Mouse (Mus musculus): ENCODE measurements around the gene N4bp3. TPM values are rescaled to one million over a fixed set of nuclear protein-coding genes. Genes with fewer than 3 reads are reported as not detected.

Gene N4bp3
- polyA plus RNA-seq, 1 experiment from 2014 or later = 34.1 TPM

GRCm38 (mm10) chr11:51646751-51647667 lies 3.6 kb downstream of the N4bp3 start:
- WGBS = 70% methylated on average over 15 of the region's 15 CpGs
- no peak overlapping the region for H3K27ac ChIP-seq (ENCODE audit: low read depth, low read length)

GRCm38 (mm10) chr11:51646245-51646644 lies 4.4 kb downstream of the N4bp3 start:
- 83% methylated on average over 7 of the region's 7 CpGs for WGBS
- ATAC-seq = no peak
- Histone ChIP-seq H3K27me3 (replicated peaks; ENCODE audit: control insufficient read depth, insufficient read depth, low read length) (no peaks in the 10 kb centered on the region), H3K36me3 (ENCODE audit: control insufficient read depth, insufficient read depth, low read length) (peaks cover 3% of the 10 kb centered on the region; the same call in 1 of the 2 replicates), H3K4me3 (ENCODE audit: low read length) (no peak overlapping the region), H3K4me2 (ENCODE audit: low read length) (no peak overlapping the region), H3K27ac (ENCODE audit: low read depth, low read length) (no peak overlapping the region), H3K4me1 (ENCODE audit: control insufficient read depth, insufficient read depth, low read depth, low read length) (peaks cover 24% of the 10 kb centered on the region), H3K9ac (ENCODE audit: low read depth, low read length) (no peak overlapping the region), H3K9me3 (ENCODE audit: control insufficient read depth, low read length) (no peaks in the 10 kb centered on the region)

More at GRCm38 (mm10) chr11:51646751-51647667, 3.6 kb downstream of the N4bp3 start:
- peaks cover 3% of the 10 kb centered on the region; the same call in 1 of the 2 replicates for H3K36me3 ChIP-seq (ENCODE audit: control insufficient read depth, insufficient read depth, low read length)
- no peak for ATAC-seq
- peak overlapping the region; percentile 16; the same call in 1 of the 2 replicates for H3K4me2 ChIP-seq (ENCODE audit: low read length)
- H3K9me3 ChIP-seq (ENCODE audit: control insufficient read depth, low read length) = no peaks in the 10 kb centered on the region
- no peak overlapping the region for H3K4me3 ChIP-seq (ENCODE audit: low read length)
- no peak overlapping the region for H3K9ac ChIP-seq (ENCODE audit: low read depth, low read length)
- peaks cover 24% of the 10 kb centered on the region for H3K4me1 ChIP-seq (ENCODE audit: control insufficient read depth, insufficient read depth, low read depth, low read length)
- H3K27me3 ChIP-seq (replicated peaks; ENCODE audit: control insufficient read depth, insufficient read depth, low read length) = no peaks in the 10 kb centered on the region

DNA sequence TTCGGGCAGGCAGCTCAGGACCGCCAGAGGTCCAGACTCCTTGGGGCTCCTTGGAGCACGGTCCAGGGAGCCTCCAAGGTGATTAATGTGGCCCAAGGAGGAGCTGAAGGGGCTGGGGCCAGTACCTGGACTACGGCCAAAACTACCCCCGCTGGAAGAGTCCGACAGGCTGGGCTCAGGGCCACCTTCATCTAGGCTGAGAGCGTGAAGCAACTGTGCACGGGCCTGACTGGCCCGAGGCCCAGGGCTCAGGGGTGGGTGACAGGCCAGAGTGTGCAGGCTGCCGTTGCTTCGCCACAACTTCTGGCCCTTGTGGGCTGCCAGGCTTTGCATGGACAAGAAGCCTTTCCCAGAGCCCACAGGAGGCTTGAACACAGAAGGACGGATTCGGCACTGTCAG lies 5.3 kb downstream of the N4bp3 start:
- H3K36me3 ChIP-seq (ENCODE audit: control insufficient read depth, insufficient read depth, low read length) = peaks cover 3% of the 10 kb centered on the region; the same call in 1 of the 2 replicates
- peak; percentile 40; the same call in 1 of the 2 replicates for ATAC-seq
- H3K4me2 ChIP-seq (ENCODE audit: low read length) = no peak overlapping the region
- H3K4me3 ChIP-seq (ENCODE audit: low read length) = no peak overlapping the region
- WGBS = 70% methylated on average over 13 of the region's 13 CpGs
- peaks cover 24% of the 10 kb centered on the region for H3K4me1 ChIP-seq (ENCODE audit: control insufficient read depth, insufficient read depth, low read depth, low read length)
- no peak overlapping the region for H3K9ac ChIP-seq (ENCODE audit: low read depth, low read length)
- H3K9me3 ChIP-seq (ENCODE audit: control insufficient read depth, low read length) = no peaks in the 10 kb centered on the region
- H3K27me3 ChIP-seq (replicated peaks; ENCODE audit: control insufficient read depth, insufficient read depth, low read length) = no peaks in the 10 kb centered on the region
- H3K27ac ChIP-seq (ENCODE audit: low read depth, low read length) = no peak overlapping the region

GRCm38 (mm10) chr11:51644217-51644616 lies 6.4 kb downstream of the N4bp3 start:
- Histone ChIP-seq H3K4me3 (ENCODE audit: low read length) (no peak overlapping the region), H3K4me1 (ENCODE audit: control insufficient read depth, insufficient read depth, low read depth, low read length) (peaks cover 13% of the 10 kb centered on the region), H3K9ac (ENCODE audit: low read depth, low read length) (no peak overlapping the region), H3K9me3 (ENCODE audit: control insufficient read depth, low read length) (no peaks in the 10 kb centered on the region), H3K27me3 (replicated peaks; ENCODE audit: control insufficient read depth, insufficient read depth, low read length) (no peaks in the 10 kb centered on the region), H3K27ac (ENCODE audit: low read depth, low read length) (no peak overlapping the region; the same call in 1 of the 2 replicates), H3K4me2 (ENCODE audit: low read length) (no peak overlapping the region), H3K36me3 (ENCODE audit: control insufficient read depth, insufficient read depth, low read length) (peaks cover 3% of the 10 kb centered on the region; the same call in 1 of the 2 replicates)
- no peak for ATAC-seq
- 63% methylated on average over 16 of the region's 16 CpGs for WGBS

- no peaks in the 10 kb centered on the region for H3K9me3 ChIP-seq (ENCODE audit: control insufficient read depth, low read length)
- 53% methylated on average over 15 of the region's 15 CpGs for WGBS
- peak; percentile 29; the same call in 1 of the 2 replicates for ATAC-seq
- peaks cover 3% of the 10 kb centered on the region; the same call in 1 of the 2 replicates for H3K36me3 ChIP-seq (ENCODE audit: control insufficient read depth, insufficient read depth, low read length)
- peaks cover 8% of the 10 kb centered on the region for H3K4me1 ChIP-seq (ENCODE audit: control insufficient read depth, insufficient read depth, low read depth, low read length)
- no peak overlapping the region for H3K9ac ChIP-seq (ENCODE audit: low read depth, low read length)
- H3K4me3 ChIP-seq (ENCODE audit: low read length) = no peak overlapping the region
- H3K27ac ChIP-seq (ENCODE audit: low read depth, low read length) = 0 out of 2 replicates have a peak overlapping the region, but pooled peaks have one; percentile 8
- H3K27me3 ChIP-seq (replicated peaks; ENCODE audit: control insufficient read depth, insufficient read depth, low read length) = no peaks in the 10 kb centered on the region
- H3K4me2 ChIP-seq (ENCODE audit: low read length) = peak overlapping the region; percentile 20; the same call in 1 of the 2 replicates
Measured at GRCm38 (mm10) chr11:51643761-51644160, 6.9 kb downstream of the N4bp3 start.

DNA sequence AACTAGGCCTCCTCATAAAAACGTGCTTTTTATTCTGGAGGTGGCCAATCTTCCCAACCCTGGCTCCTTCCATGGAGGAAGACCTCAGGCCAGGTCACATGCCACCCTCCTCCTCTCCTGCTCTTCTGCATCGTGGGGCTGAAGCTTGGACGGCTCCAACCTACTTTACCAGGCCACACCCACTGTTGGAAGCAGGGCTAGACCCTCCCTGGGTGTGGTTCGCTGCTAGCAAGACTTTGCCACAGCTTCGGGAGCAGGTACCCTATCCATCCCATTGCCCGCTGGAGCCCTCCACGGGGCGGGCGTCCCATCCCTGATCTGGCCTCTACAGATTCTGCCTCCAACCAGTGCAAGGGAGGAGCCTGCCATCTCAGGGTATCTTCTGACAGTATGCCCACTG lies 7.4 kb downstream of the N4bp3 start:
- Histone ChIP-seq H3K4me3 (ENCODE audit: low read length) (no peak overlapping the region), H3K9ac (ENCODE audit: low read depth, low read length) (no peak overlapping the region), H3K36me3 (ENCODE audit: control insufficient read depth, insufficient read depth, low read length) (peaks cover 3% of the 10 kb centered on the region; the same call in 1 of the 2 replicates), H3K9me3 (ENCODE audit: control insufficient read depth, low read length) (no peaks in the 10 kb centered on the region), H3K4me2 (ENCODE audit: low read length) (no peak overlapping the region), H3K27ac (ENCODE audit: low read depth, low read length) (no peak overlapping the region), H3K4me1 (ENCODE audit: control insufficient read depth, insufficient read depth, low read depth, low read length) (peaks cover 3% of the 10 kb centered on the region; the same call in 1 of the 2 replicates), H3K27me3 (replicated peaks; ENCODE audit: control insufficient read depth, insufficient read depth, low read length) (no peaks in the 10 kb centered on the region)
- no peak for ATAC-seq
- 80% methylated on average over 9 of the region's 9 CpGs for WGBS

DNA sequence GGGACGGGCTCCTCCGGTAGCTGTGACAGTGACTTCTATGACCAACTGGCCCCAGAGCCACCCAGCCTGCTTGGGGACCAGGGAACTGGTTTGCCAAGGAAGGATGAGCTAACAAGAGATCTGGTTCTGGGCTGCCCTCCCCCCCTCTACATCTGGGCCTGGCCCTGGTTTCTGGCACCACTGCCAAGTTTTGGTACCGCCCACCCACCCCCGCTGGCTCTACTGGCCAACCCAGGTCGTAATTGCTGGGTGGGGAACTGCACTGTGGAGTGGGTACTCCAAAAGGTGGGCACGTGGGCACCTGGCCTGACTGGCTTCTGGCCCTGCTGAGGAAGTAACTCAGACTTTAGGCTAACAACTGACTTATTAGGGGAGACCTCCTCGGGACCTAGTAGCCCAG lies 9.9 kb downstream of the N4bp3 start:
- ATAC-seq = no peak
- H3K4me2 ChIP-seq (ENCODE audit: low read length) = no peak overlapping the region
- no peaks in the 10 kb centered on the region for H3K9me3 ChIP-seq (ENCODE audit: control insufficient read depth, low read length)
- no peak overlapping the region for H3K9ac ChIP-seq (ENCODE audit: low read depth, low read length)
- no peaks in the 10 kb centered on the region for H3K27me3 ChIP-seq (replicated peaks; ENCODE audit: control insufficient read depth, insufficient read depth, low read length)
- peaks cover 3% of the 10 kb centered on the region; the same call in 1 of the 2 replicates for H3K36me3 ChIP-seq (ENCODE audit: control insufficient read depth, insufficient read depth, low read length)
- H3K4me3 ChIP-seq (ENCODE audit: low read length) = no peak overlapping the region
- WGBS = 88% methylated on average over 7 of the region's 7 CpGs
- no peak overlapping the region for H3K27ac ChIP-seq (ENCODE audit: low read depth, low read length)
- peaks cover 8% of the 10 kb centered on the region; the same call in 1 of the 2 replicates for H3K4me1 ChIP-seq (ENCODE audit: control insufficient read depth, insufficient read depth, low read depth, low read length)

GRCm38 (mm10) chr11:51638497-51638896 lies 12.1 kb downstream of the N4bp3 start:
- no peak overlapping the region for H3K9ac ChIP-seq (ENCODE audit: low read depth, low read length)
- H3K9me3 ChIP-seq (ENCODE audit: control insufficient read depth, low read length) = no peaks in the 10 kb centered on the region
- peaks cover 17% of the 10 kb centered on the region for H3K4me1 ChIP-seq (ENCODE audit: control insufficient read depth, insufficient read depth, low read depth, low read length)
- H3K4me3 ChIP-seq (ENCODE audit: low read length) = no peak overlapping the region
- no peak for ATAC-seq
- H3K27me3 ChIP-seq (replicated peaks; ENCODE audit: control insufficient read depth, insufficient read depth, low read length) = no peaks in the 10 kb centered on the region
- H3K4me2 ChIP-seq (ENCODE audit: low read length) = no peak overlapping the region
- no peak overlapping the region for H3K27ac ChIP-seq (ENCODE audit: low read depth, low read length)
- no peaks in the 10 kb centered on the region for H3K36me3 ChIP-seq (ENCODE audit: control insufficient read depth, insufficient read depth, low read length)
- WGBS = 69% methylated on average over 5 of the region's 5 CpGs

DNA sequence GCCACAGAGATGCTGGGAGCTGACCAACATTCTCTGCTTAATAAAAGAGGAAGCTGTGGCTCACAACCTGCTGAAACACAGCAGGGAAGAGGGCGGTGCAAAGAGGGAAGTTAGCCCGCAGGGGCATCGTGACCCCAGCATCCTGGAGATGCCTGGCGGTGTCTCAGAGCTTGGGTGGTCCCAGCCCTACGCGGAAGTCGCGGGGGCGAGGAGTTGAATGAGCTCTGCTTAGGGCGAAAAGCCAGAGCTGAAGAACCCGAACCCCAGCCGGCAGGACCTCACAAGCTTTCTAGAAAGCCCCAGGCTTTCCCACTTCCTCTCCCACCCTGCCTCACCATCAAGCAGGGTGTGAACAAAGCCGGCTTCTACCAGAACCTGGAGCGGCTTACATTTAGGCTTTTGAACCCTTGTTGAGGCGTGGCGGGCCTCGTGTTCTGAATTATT lies 12.6 kb downstream of the N4bp3 start:
- WGBS = 4% methylated on average over 17 of the region's 17 CpGs
- Histone ChIP-seq H3K9ac (ENCODE audit: low read depth, low read length) (no peak overlapping the region), H3K36me3 (ENCODE audit: control insufficient read depth, insufficient read depth, low read length) (no peaks in the 10 kb centered on the region), H3K4me2 (ENCODE audit: low read length) (peak overlapping the region; percentile 20; the same call in 1 of the 2 replicates), H3K27ac (ENCODE audit: low read depth, low read length) (0 out of 2 replicates have a peak overlapping the region, but pooled peaks have one; percentile 5), H3K9me3 (ENCODE audit: control insufficient read depth, low read length) (no peaks in the 10 kb centered on the region), H3K4me1 (ENCODE audit: control insufficient read depth, insufficient read depth, low read depth, low read length) (peaks cover 17% of the 10 kb centered on the region), H3K27me3 (replicated peaks; ENCODE audit: control insufficient read depth, insufficient read depth, low read length) (no peaks in the 10 kb centered on the region), H3K4me3 (ENCODE audit: low read length) (no peak overlapping the region)
- ATAC-seq = no peak

All from hindbrain, embryonic 16.5 days (tissue).